16 mouse cellular contexts compared by ENCODE assay signal in genomic region chr15:38577691-38578090, GRCm38 (mm10).
"Had no signal": no experiment of that assay in that cellular context is flagged by ENCODE, and none has a peak within 500 bp of the region (broad histone marks: within the 10 kb centered on the region; RNA-seq: fewer than 3 reads in every experiment).

No protein-coding gene starts in this region.

- H3K4me2 ChIP-seq: neural tube, embryonic 13.5 days; neural tube, embryonic 15.5 days; stomach, embryonic 15.5 days had no signal

- H3K27ac ChIP-seq: neural tube, embryonic 13.5 days; neural tube, embryonic 15.5 days; stomach, embryonic 15.5 days; stomach, postnatal 0 days had no signal

- H3K9me3 ChIP-seq: neural tube, embryonic 13.5 days; neural tube, embryonic 15.5 days; stomach, embryonic 15.5 days had no signal

- H3K36me3 ChIP-seq: neural tube, embryonic 13.5 days; neural tube, embryonic 15.5 days; stomach, embryonic 15.5 days had no signal

- H3K4me1 ChIP-seq: neural tube, embryonic 13.5 days; neural tube, embryonic 15.5 days; stomach, embryonic 15.5 days had no signal

- H3K9ac ChIP-seq: neural tube, embryonic 13.5 days; neural tube, embryonic 15.5 days; stomach, embryonic 15.5 days had no signal

- H3K4me3 ChIP-seq: neural tube, embryonic 13.5 days; neural tube, embryonic 15.5 days; stomach, embryonic 15.5 days had no signal

- H3K27me3 ChIP-seq: neural tube, embryonic 13.5 days; neural tube, embryonic 15.5 days; stomach, embryonic 15.5 days had no signal

- DNase-seq: retina, postnatal 1 day; right cerebral cortex, adult 18-20 months; right cerebral cortex, postnatal 14 days; right cerebral cortex, postnatal 25 days; right cerebral cortex, postnatal 4 days; spleen, adult 18-20 months; thymus, adult 18-20 months; thymus, adult 2 months; thymus, postnatal 14 days; thymus, postnatal 25 days; thymus, postnatal 36 days; thymus, postnatal 4 days had no signal
